Mouse (Mus musculus): ENCODE results near the gene Mbnl3. TPM values are rescaled to one million over a fixed set of nuclear protein-coding genes. Genes with fewer than 3 reads are reported as not detected.

Gene Mbnl3
- 9.3 and 10.1 TPM in 2 replicates for polyA plus RNA-seq (2014; fragmentation: Nextera tagmentation; extraction: Ambion mirVana)

GRCm38 (mm10) chrX:51206432-51206831, at the start of gene Mbnl3:
Gene Mbnl3 (minus strand): TSS chrX:51206532.
- no peaks in the 10 kb centered on the region for H3K4me1 ChIP-seq (ENCODE audit: control insufficient read depth, insufficient read depth, low read length)
- H3K36me3 ChIP-seq (replicated peaks; ENCODE audit: control insufficient read depth, insufficient read depth, low read depth, low read length), result no peaks in the 10 kb centered on the region
- ATAC-seq (replicated peaks; ENCODE audit: insufficient number of reproducible peaks, low FRiP score, low TSS enrichment, low read depth), result no peak
- peak within 1 kb of the TSS; percentile 61 for H3K4me2 ChIP-seq (ENCODE audit: low read depth, low read length)
- 40% methylated on average over 11 of the region's 11 CpGs for WGBS
- H3K4me3 ChIP-seq (ENCODE audit: low read depth, low read length), result peak within 1 kb of the TSS; percentile 51
- no peaks in the 10 kb centered on the region for H3K9me3 ChIP-seq (replicated peaks; ENCODE audit: control insufficient read depth, low read length)
- no peaks in the 10 kb centered on the region; the same call in 1 of the 2 replicates for H3K27me3 ChIP-seq (ENCODE audit: control insufficient read depth, insufficient read depth, low read length)
- H3K9ac ChIP-seq (replicated peaks; ENCODE audit: low read length), result peak within 1 kb of the TSS; percentile 62
- H3K27ac ChIP-seq (replicated peaks; ENCODE audit: low read depth, low read length), result peak within 1 kb of the TSS; percentile 72
- no peak for DNase-seq (ENCODE audit: low spot score)

DNA sequence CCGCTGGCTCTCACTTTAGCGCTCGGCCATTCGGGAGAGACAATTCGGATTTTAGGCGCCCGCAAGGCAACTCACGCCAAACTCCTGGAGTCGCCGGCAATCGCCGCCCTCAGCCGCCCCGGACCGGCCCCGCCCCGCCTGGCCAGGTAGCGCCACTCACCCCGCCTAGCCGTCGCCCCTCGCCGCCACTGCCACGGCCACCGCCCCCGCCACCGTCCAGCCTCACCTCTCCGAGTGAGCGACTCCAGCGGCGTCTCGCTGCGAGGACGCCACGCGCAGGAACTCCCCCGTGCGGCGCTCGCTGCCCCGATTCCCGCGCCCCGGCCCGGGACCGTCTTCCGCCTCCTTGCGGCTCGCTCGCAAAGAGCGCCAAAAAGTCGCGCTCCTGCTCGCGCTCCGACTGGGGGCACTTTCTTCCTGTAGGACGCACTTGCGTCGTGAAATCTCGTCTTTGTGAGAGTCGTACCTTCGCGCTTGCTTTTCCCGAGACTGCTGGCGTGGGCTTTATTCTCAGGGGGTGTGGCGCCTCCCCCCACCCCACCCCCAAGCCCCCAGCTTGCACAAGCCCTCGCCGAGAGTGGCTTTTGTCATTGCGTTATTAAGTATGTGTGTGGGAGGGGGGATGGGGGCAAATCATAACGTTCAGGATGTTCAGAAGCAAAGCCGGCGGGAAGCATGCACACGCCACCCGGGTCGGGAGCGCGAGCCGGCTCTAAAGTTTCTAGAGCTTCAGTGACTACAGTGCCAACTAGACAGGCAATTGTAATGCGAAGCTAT, 596 bp downstream of the Mbnl3 start:
- WGBS, result 23% methylated on average over 46 of the region's 79 CpGs

DNA sequence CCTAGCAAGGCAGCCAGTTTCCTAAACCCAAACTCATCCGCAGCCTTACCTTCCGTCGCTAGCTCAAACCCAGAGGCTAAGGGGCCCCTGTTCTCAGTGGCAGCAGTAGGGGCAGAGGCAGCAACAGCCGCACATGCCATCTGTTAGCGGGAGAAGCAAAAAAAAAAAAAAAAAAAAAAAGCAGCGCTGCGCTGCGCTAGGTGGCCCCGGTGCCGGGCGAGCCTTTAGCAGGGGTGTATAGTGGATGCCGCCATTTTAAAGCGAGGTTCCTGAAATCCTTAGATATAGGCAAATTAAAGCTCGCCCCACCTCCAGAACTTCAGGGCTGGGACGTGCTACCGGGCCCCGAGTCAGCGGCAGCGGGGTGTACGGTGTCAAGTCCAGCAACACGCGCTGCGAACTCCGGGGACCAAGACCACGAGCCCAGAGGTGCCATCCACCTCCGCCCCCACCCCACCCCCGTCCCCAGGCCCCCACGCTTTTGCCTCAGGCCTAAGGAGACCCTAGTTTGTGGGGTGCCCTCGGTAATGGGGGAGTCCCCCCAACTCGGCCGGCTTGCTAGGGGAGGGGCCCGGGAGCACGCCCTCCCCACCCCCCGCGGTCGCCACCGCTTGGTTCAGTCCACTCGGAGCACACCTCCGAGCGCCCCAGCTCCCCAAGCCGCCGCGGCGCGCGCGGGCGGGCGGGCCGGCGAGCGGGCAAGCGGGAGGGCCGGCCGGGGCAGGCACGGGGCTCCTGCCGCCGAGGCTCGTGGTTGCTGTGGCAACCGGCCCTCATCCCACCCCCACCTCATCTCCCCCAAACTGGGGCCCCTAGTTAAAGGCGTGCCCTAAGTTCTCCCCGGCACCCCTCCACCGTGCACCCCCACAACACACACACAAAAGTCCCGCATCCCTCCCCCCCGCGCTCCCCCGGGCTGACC, 1.4 kb downstream of the Mbnl3 start:
- ATAC-seq (replicated peaks; ENCODE audit: insufficient number of reproducible peaks, low FRiP score, low TSS enrichment, low read depth) (peak; percentile 83), DNase-seq (ENCODE audit: low spot score) (peak; percentile 51)
- WGBS, result 12% methylated on average over 29 of the region's 67 CpGs
- Histone ChIP-seq H3K4me1 (ENCODE audit: control insufficient read depth, insufficient read depth, low read length) (no peaks in the 10 kb centered on the region), H3K9me3 (replicated peaks; ENCODE audit: control insufficient read depth, low read length) (no peaks in the 10 kb centered on the region), H3K9ac (replicated peaks; ENCODE audit: low read length) (peak overlapping the region; percentile 62), H3K27me3 (ENCODE audit: control insufficient read depth, insufficient read depth, low read length) (no peaks in the 10 kb centered on the region; the same call in 1 of the 2 replicates), H3K4me3 (ENCODE audit: low read depth, low read length) (peak overlapping the region; percentile 51), H3K27ac (replicated peaks; ENCODE audit: low read depth, low read length) (peak overlapping the region; percentile 72), H3K4me2 (ENCODE audit: low read depth, low read length) (peak overlapping the region; percentile 61), H3K36me3 (replicated peaks; ENCODE audit: control insufficient read depth, insufficient read depth, low read depth, low read length) (no peaks in the 10 kb centered on the region)

More for the DNA sequence above, 596 bp downstream of the Mbnl3 start:
- Histone ChIP-seq H3K27me3 (ENCODE audit: control insufficient read depth, insufficient read depth, low read length) (no peaks in the 10 kb centered on the region; the same call in 1 of the 2 replicates), H3K36me3 (replicated peaks; ENCODE audit: control insufficient read depth, insufficient read depth, low read depth, low read length) (no peaks in the 10 kb centered on the region), H3K9me3 (replicated peaks; ENCODE audit: control insufficient read depth, low read length) (no peaks in the 10 kb centered on the region), H3K4me2 (ENCODE audit: low read depth, low read length) (peak overlapping the region; percentile 61), H3K9ac (replicated peaks; ENCODE audit: low read length) (peak overlapping the region; percentile 62), H3K4me1 (ENCODE audit: control insufficient read depth, insufficient read depth, low read length) (no peaks in the 10 kb centered on the region), H3K27ac (replicated peaks; ENCODE audit: low read depth, low read length) (peak overlapping the region; percentile 72), H3K4me3 (ENCODE audit: low read depth, low read length) (peak overlapping the region; percentile 51)
- DNase-seq (ENCODE audit: low spot score) (peak; percentile 74), ATAC-seq (replicated peaks; ENCODE audit: insufficient number of reproducible peaks, low FRiP score, low TSS enrichment, low read depth) (peak; percentile 63)

DNA sequence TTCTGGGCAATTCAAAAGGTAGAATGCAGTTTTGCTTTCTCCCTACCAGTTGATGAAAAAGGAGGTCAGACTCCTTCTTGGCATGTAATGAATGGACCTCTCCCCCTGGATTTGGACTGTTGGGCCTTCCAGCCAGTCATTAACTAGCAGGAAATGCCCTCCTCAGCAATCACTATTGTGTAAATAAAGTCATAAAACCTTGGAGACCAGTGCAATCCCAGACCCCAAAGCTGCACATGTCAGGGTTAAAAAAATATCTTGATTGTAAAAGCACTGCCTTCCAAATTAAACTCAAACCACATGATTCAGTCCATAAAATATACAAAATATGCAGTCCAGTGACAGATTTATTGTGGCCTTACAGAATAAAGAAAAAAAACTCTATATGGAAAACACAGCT, 9.3 kb downstream of the Mbnl3 start:
- H3K36me3 ChIP-seq (replicated peaks; ENCODE audit: control insufficient read depth, insufficient read depth, low read depth, low read length), result no peaks in the 10 kb centered on the region

DNA sequence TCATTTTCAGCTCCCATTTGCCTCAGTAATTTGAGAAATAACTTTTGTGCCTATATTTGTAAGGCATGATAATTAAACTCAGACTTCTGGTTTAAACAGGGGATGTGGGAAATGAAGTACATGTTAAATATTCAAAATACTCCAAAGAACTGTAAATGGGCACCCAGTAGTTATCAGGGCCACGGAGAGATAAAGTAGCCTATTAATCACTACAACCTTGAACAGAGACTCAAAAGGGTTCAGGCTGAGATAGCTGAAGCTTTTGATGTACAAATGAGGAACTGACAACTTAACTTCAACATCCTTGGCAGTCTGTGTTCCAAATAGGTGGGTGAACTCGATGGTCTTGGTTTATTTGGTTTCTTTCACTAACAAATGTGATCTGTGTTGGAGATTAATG, 34.4 kb downstream of the Mbnl3 start:
- no peak for ATAC-seq (replicated peaks; ENCODE audit: insufficient number of reproducible peaks, low FRiP score, low TSS enrichment, low read depth)
- Histone ChIP-seq H3K4me3 (ENCODE audit: low read depth, low read length) (no peak overlapping the region), H3K4me1 (ENCODE audit: control insufficient read depth, insufficient read depth, low read length) (no peaks in the 10 kb centered on the region), H3K9me3 (replicated peaks; ENCODE audit: control insufficient read depth, low read length) (no peaks in the 10 kb centered on the region), H3K9ac (replicated peaks; ENCODE audit: low read length) (no peak overlapping the region), H3K27ac (replicated peaks; ENCODE audit: low read depth, low read length) (no peak overlapping the region), H3K27me3 (ENCODE audit: control insufficient read depth, insufficient read depth, low read length) (no peaks in the 10 kb centered on the region), H3K4me2 (ENCODE audit: low read depth, low read length) (no peak overlapping the region), H3K36me3 (replicated peaks; ENCODE audit: control insufficient read depth, insufficient read depth, low read depth, low read length) (no peaks in the 10 kb centered on the region)
- 54% methylated on average over 2 of the region's 2 CpGs for WGBS
- no peak for DNase-seq (ENCODE audit: low spot score)

More for the DNA sequence above, 9.3 kb downstream of the Mbnl3 start:
- H3K9ac ChIP-seq (replicated peaks; ENCODE audit: low read length), result no peak overlapping the region
- H3K4me2 ChIP-seq (ENCODE audit: low read depth, low read length), result no peak overlapping the region
- DNase-seq (ENCODE audit: low spot score) (no peak), ATAC-seq (replicated peaks; ENCODE audit: insufficient number of reproducible peaks, low FRiP score, low TSS enrichment, low read depth) (no peak)
- no peak overlapping the region for H3K27ac ChIP-seq (replicated peaks; ENCODE audit: low read depth, low read length)
- H3K4me1 ChIP-seq (ENCODE audit: control insufficient read depth, insufficient read depth, low read length), result no peaks in the 10 kb centered on the region
- H3K9me3 ChIP-seq (replicated peaks; ENCODE audit: control insufficient read depth, low read length), result no peaks in the 10 kb centered on the region
- H3K4me3 ChIP-seq (ENCODE audit: low read depth, low read length), result no peak overlapping the region
- no peaks in the 10 kb centered on the region for H3K27me3 ChIP-seq (ENCODE audit: control insufficient read depth, insufficient read depth, low read length)

DNA sequence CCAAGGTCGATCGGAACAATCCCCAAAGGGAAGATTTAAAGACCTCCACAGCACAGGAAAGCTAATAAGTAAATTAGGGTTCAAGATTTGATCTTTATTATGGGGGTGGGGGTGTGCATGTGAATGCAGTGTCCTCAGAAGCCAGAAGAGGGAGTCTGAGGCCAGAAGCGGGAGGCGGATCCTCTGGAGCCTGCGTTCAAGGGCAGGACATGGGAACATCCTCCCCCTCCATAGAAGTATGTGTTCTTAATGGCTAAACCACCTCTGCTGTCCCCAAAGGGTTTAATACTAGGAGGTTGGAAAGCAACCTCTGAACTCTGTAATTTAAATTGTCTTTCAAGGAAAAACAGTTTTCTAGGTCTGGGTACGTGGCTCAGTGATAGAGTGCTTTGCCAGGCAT, 34.9 kb downstream of the Mbnl3 start:
- 60% methylated on average over 6 of the region's 6 CpGs for WGBS
- Histone ChIP-seq H3K4me2 (ENCODE audit: low read depth, low read length) (no peak overlapping the region), H3K36me3 (replicated peaks; ENCODE audit: control insufficient read depth, insufficient read depth, low read depth, low read length) (no peaks in the 10 kb centered on the region), H3K27me3 (ENCODE audit: control insufficient read depth, insufficient read depth, low read length) (no peaks in the 10 kb centered on the region), H3K27ac (replicated peaks; ENCODE audit: low read depth, low read length) (no peak overlapping the region), H3K9me3 (replicated peaks; ENCODE audit: control insufficient read depth, low read length) (no peaks in the 10 kb centered on the region), H3K4me3 (ENCODE audit: low read depth, low read length) (no peak overlapping the region), H3K4me1 (ENCODE audit: control insufficient read depth, insufficient read depth, low read length) (no peaks in the 10 kb centered on the region), H3K9ac (replicated peaks; ENCODE audit: low read length) (no peak overlapping the region)
- ATAC-seq (replicated peaks; ENCODE audit: insufficient number of reproducible peaks, low FRiP score, low TSS enrichment, low read depth) (no peak), DNase-seq (ENCODE audit: low spot score) (peak; percentile 9)

GRCm38 (mm10) chrX:51170404-51170803, 35.9 kb downstream of the Mbnl3 start:
- DNase-seq (ENCODE audit: low spot score) (no peak), ATAC-seq (replicated peaks; ENCODE audit: insufficient number of reproducible peaks, low FRiP score, low TSS enrichment, low read depth) (no peak)
- Histone ChIP-seq H3K9me3 (replicated peaks; ENCODE audit: control insufficient read depth, low read length) (no peaks in the 10 kb centered on the region), H3K4me2 (ENCODE audit: low read depth, low read length) (no peak overlapping the region), H3K4me3 (ENCODE audit: low read depth, low read length) (no peak overlapping the region), H3K27ac (replicated peaks; ENCODE audit: low read depth, low read length) (no peak overlapping the region), H3K4me1 (ENCODE audit: control insufficient read depth, insufficient read depth, low read length) (no peaks in the 10 kb centered on the region), H3K36me3 (replicated peaks; ENCODE audit: control insufficient read depth, insufficient read depth, low read depth, low read length) (no peaks in the 10 kb centered on the region), H3K27me3 (ENCODE audit: control insufficient read depth, insufficient read depth, low read length) (no peaks in the 10 kb centered on the region), H3K9ac (replicated peaks; ENCODE audit: low read length) (no peak overlapping the region)
- 100% methylated on average over 1 of the region's 1 CpGs for WGBS

Data from embryonic facial prominence, embryonic 11.5 days (tissue).